Mouse (Mus musculus): Measurements from ENCODE around the gene Eda. TPM values are rescaled to one million over a fixed set of nuclear protein-coding genes. Genes with fewer than 3 reads are reported as not detected.

Gene Eda
- total RNA-seq (2021) = 1 to 10 TPM; 5.1 to 7.0 TPM
- long read RNA-seq, experiment 1, partial matches to known transcripts = 0 of 2 reads
- long read RNA-seq, experiment 1, other reads (novel, unspliced or antisense) = 2 of 2 reads
- long read RNA-seq, experiment 2, partial matches to known transcripts = 0 of 3 reads
- long read RNA-seq, experiment 2, other reads (novel, unspliced or antisense) = 3 of 3 reads

GRCm38 (mm10) chrX:99975250-99975984, at the start of gene Eda:
TSS of gene Eda (plus strand) at chrX:99975606.
- intact Hi-C loops (cut with DNase I) = loop anchor here (5.0 kb wide), 1 partner anchor 153 kb away; the partner anchor contains the start of gene Tmem28
- peak; percentile 65 to 72 for DNase-seq (ENCODE audit: low spot score in 2 of 2)

- intact Hi-C loops (cut with DNase I) = no loop called here
- no peak for DNase-seq (ENCODE audit: low spot score in 2 of 2)
These were observed 14.4 kb upstream of the Eda start for GRCm38 (mm10) chrX:99961002-99961401.

GRCm38 (mm10) chrX:99970111-99970510, 5.3 kb upstream of the Eda start:
- intact Hi-C loops (cut with DNase I) = no loop called here
- no peak for DNase-seq (ENCODE audit: low spot score in 2 of 2)

- no peak for DNase-seq (ENCODE audit: low spot score in 2 of 2)
- intact Hi-C loops (cut with DNase I) = no loop called here
These were observed 1.0 kb upstream of the Eda start for GRCm38 (mm10) chrX:99974381-99974780.

- no peak for DNase-seq (ENCODE audit: low spot score in 2 of 2)
- intact Hi-C loops (cut with DNase I) = loop anchor here (5.0 kb wide), 1 partner anchor 153 kb away; the partner anchor contains the start of gene Tmem28
These were observed 603 bp upstream of the Eda start for GRCm38 (mm10) chrX:99974803-99975202.

GRCm38 (mm10) chrX:99975985-99976924, 849 bp downstream of the Eda start:
- intact Hi-C loops (cut with DNase I) = loop anchor here (2.0 to 5.0 kb wide), 2 partner anchors 123 to 154 kb away; partner anchors contain the start of gene Tmem28
- DNase-seq (ENCODE audit: low spot score in 2 of 2) = no peak

- intact Hi-C loops (cut with DNase I) = loop anchor here (5.0 kb wide), 1 partner anchor 156 kb away; the partner anchor contains the start of gene Tmem28
- no peak for DNase-seq (ENCODE audit: low spot score in 2 of 2)
These were observed 2.9 kb downstream of the Eda start for GRCm38 (mm10) chrX:99978354-99978753.

- no peak for DNase-seq (ENCODE audit: low spot score in 2 of 2)
- intact Hi-C loops (cut with DNase I) = no loop called here
These were observed 18.0 kb downstream of the Eda start for GRCm38 (mm10) chrX:99993434-99993833.

GRCm38 (mm10) chrX:99999342-99999741, 23.9 kb downstream of the Eda start:
- intact Hi-C loops (cut with DNase I) = no loop called here
- no peak for DNase-seq (ENCODE audit: low spot score in 2 of 2)

- intact Hi-C loops (cut with DNase I) = no loop called here
These were observed 143.0 kb downstream of the Eda start for GRCm38 (mm10) chrX:100118362-100118761.

GRCm38 (mm10) chrX:100195286-100195685, 219.9 kb downstream of the Eda start:
- DNase-seq (ENCODE audit: low spot score in 2 of 2) = no peak
- intact Hi-C loops (cut with DNase I) = no loop called here

More at GRCm38 (mm10) chrX:100118362-100118761, 143.0 kb downstream of the Eda start:
- DNase-seq (ENCODE audit: low spot score in 2 of 2) = no peak

- no peak for DNase-seq (ENCODE audit: low spot score in 2 of 2)
- intact Hi-C loops (cut with DNase I) = no loop called here
These were observed 338.2 kb downstream of the Eda start for GRCm38 (mm10) chrX:100313652-100314051.

- intact Hi-C loops (cut with DNase I) = no loop called here
- DNase-seq (ENCODE audit: low spot score in 2 of 2) = no peak
These were observed 338.9 kb downstream of the Eda start for GRCm38 (mm10) chrX:100314172-100314902.

- intact Hi-C loops (cut with DNase I) = no loop called here
- DNase-seq (ENCODE audit: low spot score in 2 of 2) = no peak
These were observed 365.3 kb downstream of the Eda start for GRCm38 (mm10) chrX:100340687-100341086.

- intact Hi-C loops (cut with DNase I) = no loop called here
- no peak for DNase-seq (ENCODE audit: low spot score in 2 of 2)
These were observed 369.0 kb downstream of the Eda start for GRCm38 (mm10) chrX:100344433-100344832.

- intact Hi-C loops (cut with DNase I) = no loop called here
These were observed 381.6 kb downstream of the Eda start for GRCm38 (mm10) chrX:100356974-100357373.

GRCm38 (mm10) chrX:100389887-100390286, 414.5 kb downstream of the Eda start:
- DNase-seq (ENCODE audit: low spot score in 2 of 2) = no peak
- intact Hi-C loops (cut with DNase I) = loop anchor here (5.0 kb wide), 1 partner anchor 573 kb away; no protein-coding TSS in a partner anchor

More at GRCm38 (mm10) chrX:100356974-100357373, 381.6 kb downstream of the Eda start:
- DNase-seq (ENCODE audit: low spot score in 2 of 2) = no peak

GRCm38 (mm10) chrX:100392304-100392703, 416.9 kb downstream of the Eda start:
- peak; percentile 15 to 27 for DNase-seq (ENCODE audit: low spot score in 2 of 2)
- intact Hi-C loops (cut with DNase I) = loop anchor here (5.0 kb wide), 1 partner anchor 575 kb away; no protein-coding TSS in a partner anchor
